Mouse (Mus musculus): Measurements from ENCODE around the gene Lpar6. TPM values are rescaled to one million over a fixed set of nuclear protein-coding genes. Genes with fewer than 3 reads are reported as not detected.
A peak's percentile ranks its signal among the peaks of the same experiment; 100 is the strongest.

The Lpar6 gene
- polyA plus RNA-seq, 1 experiment from 2014 or later = 3.9 TPM

GRCm38 (mm10) chr14:73279096-73279495, 41.4 kb downstream of the Lpar6 start:
- Histone ChIP-seq H3K27me3 (replicated peaks; ENCODE audit: control insufficient read depth, insufficient read depth, low read length) (no peaks in the 10 kb centered on the region), H3K27ac (ENCODE audit: low read length) (no peak overlapping the region), H3K9ac (replicated peaks; ENCODE audit: low read depth, low read length) (no peak overlapping the region), H3K9me3 (ENCODE audit: control insufficient read depth, low read length) (no peaks in the 10 kb centered on the region), H3K4me1 (replicated peaks; ENCODE audit: control insufficient read depth, insufficient read depth, low read length) (no peaks in the 10 kb centered on the region), H3K4me2 (ENCODE audit: low read length) (no peak overlapping the region), H3K36me3 (ENCODE audit: control insufficient read depth, insufficient read depth) (peaks cover 2% of the 10 kb centered on the region; the same call in 1 of the 2 replicates), H3K4me3 (replicated peaks; ENCODE audit: low read length) (no peak overlapping the region)
- no peak for ATAC-seq
- 85% methylated on average over 6 of the region's 6 CpGs for WGBS

- WGBS = 0% methylated on average over 1 of the region's 1 CpGs
- no peak overlapping the region for H3K4me2 ChIP-seq (ENCODE audit: low read length)
- no peaks in the 10 kb centered on the region for H3K27me3 ChIP-seq (replicated peaks; ENCODE audit: control insufficient read depth, insufficient read depth, low read length)
- no peak overlapping the region for H3K9ac ChIP-seq (replicated peaks; ENCODE audit: low read depth, low read length)
- no peaks in the 10 kb centered on the region for H3K9me3 ChIP-seq (ENCODE audit: control insufficient read depth, low read length)
- H3K4me1 ChIP-seq (replicated peaks; ENCODE audit: control insufficient read depth, insufficient read depth, low read length) = no peaks in the 10 kb centered on the region
- no peak for ATAC-seq
- 0 out of 2 replicates have a peak, but pooled peaks cover 3% of the 10 kb centered on the region for H3K36me3 ChIP-seq (ENCODE audit: control insufficient read depth, insufficient read depth)
- no peak overlapping the region for H3K27ac ChIP-seq (ENCODE audit: low read length)
- H3K4me3 ChIP-seq (replicated peaks; ENCODE audit: low read length) = no peak overlapping the region
Observed at GRCm38 (mm10) chr14:73280996-73281395, 43.3 kb downstream of the Lpar6 start.

- Histone ChIP-seq H3K4me1 (replicated peaks; ENCODE audit: control insufficient read depth, insufficient read depth, low read length) (no peaks in the 10 kb centered on the region), H3K36me3 (ENCODE audit: control insufficient read depth, insufficient read depth) (no peaks in the 10 kb centered on the region), H3K27me3 (replicated peaks; ENCODE audit: control insufficient read depth, insufficient read depth, low read length) (no peaks in the 10 kb centered on the region), H3K4me2 (ENCODE audit: low read length) (no peak overlapping the region), H3K9ac (replicated peaks; ENCODE audit: low read depth, low read length) (no peak overlapping the region), H3K4me3 (replicated peaks; ENCODE audit: low read length) (no peak overlapping the region), H3K9me3 (ENCODE audit: control insufficient read depth, low read length) (no peaks in the 10 kb centered on the region), H3K27ac (ENCODE audit: low read length) (no peak overlapping the region)
- no peak for ATAC-seq
- WGBS = 95% methylated on average over 2 of the region's 2 CpGs
Observed at GRCm38 (mm10) chr14:73289915-73290314, 52.2 kb downstream of the Lpar6 start.

GRCm38 (mm10) chr14:73292434-73292833, 54.7 kb downstream of the Lpar6 start:
- H3K9me3 ChIP-seq (ENCODE audit: control insufficient read depth, low read length) = no peaks in the 10 kb centered on the region
- no peaks in the 10 kb centered on the region for H3K36me3 ChIP-seq (ENCODE audit: control insufficient read depth, insufficient read depth)
- ATAC-seq = peak; percentile 47; the same call in 1 of the 2 replicates
- H3K9ac ChIP-seq (replicated peaks; ENCODE audit: low read depth, low read length) = no peak overlapping the region
- WGBS = 7% methylated on average over 1 of the region's 1 CpGs
- H3K27me3 ChIP-seq (replicated peaks; ENCODE audit: control insufficient read depth, insufficient read depth, low read length) = no peaks in the 10 kb centered on the region
- no peaks in the 10 kb centered on the region for H3K4me1 ChIP-seq (replicated peaks; ENCODE audit: control insufficient read depth, insufficient read depth, low read length)
- no peak overlapping the region for H3K4me2 ChIP-seq (ENCODE audit: low read length)
- no peak overlapping the region for H3K27ac ChIP-seq (ENCODE audit: low read length)
- H3K4me3 ChIP-seq (replicated peaks; ENCODE audit: low read length) = no peak overlapping the region

MicroRNAs within 50 kb of the gene (microRNA counts, 519-probe panel; counts per million panel counts)
- microRNA mmu-miR-687 = not detected

Small RNA genes within 50 kb of the gene (microRNA-seq; reads per million reads assigned to microRNA genes)
- not detected for gene Mir687

Other genes with a start within 250 kb of the Lpar6 start
- gene Cysltr2, start 188.8 kb upstream of the Lpar6 start, polyA plus RNA-seq (2015; fragmentation: Nextera tagmentation; extraction: Ambion mirVana) = 0.24 TPM in 1 of 2 replicates, not detected in the other
- 79.0 and 101 TPM in 2 replicates for gene Rcbtb2, start 114.9 kb upstream of the Lpar6 start, polyA plus RNA-seq (2015; fragmentation: Nextera tagmentation; extraction: Ambion mirVana)
- gene Rb1, start 87.9 kb downstream of the Lpar6 start, polyA plus RNA-seq (2015; fragmentation: Nextera tagmentation; extraction: Ambion mirVana) = 15.8 and 22.7 TPM in 2 replicates
- gene Itm2b, start 147.4 kb downstream of the Lpar6 start, polyA plus RNA-seq (2015; fragmentation: Nextera tagmentation; extraction: Ambion mirVana) = 630 and 738 TPM in 2 replicates

Measured in forebrain, embryonic 16.5 days (tissue).